Mouse (Mus musculus) heart, postnatal 0 days (tissue): ENCODE results near the gene Cfap57.

Experiments
- CTCF ChIP-seq: IDR thresholded peaks from 2 replicates; pipeline ENCODE4 v1.5.1; 2016; ENCODE audit warnings: antibody characterized with exemption, control low read depth, low read depth
- EP300 ChIP-seq: IDR thresholded peaks from 2 replicates; pipeline ENCODE4 v1.6.1; 2016; ENCODE audit warnings: antibody characterized with exemption, low read depth

DNA sequence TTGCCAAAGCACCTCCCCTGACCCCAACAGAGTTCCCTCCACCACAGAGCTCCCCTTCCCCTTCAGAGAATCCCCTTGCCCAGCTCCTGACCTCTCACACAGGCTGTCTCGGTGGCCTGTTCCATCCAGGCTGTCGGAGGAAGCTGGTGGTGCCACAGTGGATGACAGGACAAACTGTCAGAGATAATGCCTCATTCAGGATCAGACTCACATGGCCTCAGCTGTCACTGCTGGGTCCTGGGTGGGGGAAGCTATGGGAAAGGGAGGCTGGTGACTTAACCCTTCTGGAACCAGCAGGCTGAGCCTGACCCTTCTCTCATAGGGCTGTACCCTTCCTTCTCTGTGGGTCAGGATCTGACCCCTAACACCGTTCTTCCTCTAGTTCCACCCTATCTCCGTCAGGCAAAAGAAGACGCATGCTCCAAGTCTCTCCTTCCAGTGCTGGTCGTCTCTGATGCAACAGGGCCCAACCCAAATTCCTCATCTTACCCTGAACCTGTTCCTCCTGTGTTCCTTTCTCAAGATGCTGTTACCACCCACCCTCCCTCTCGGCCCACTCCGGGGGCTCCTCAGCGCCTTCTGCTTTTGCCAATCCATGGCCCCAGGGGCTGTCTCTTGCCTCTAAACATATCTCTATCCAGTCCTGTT is 77.9 kb downstream of the Cfap57 start:
- TF ChIP-seq CTCF = no peak
- TF ChIP-seq EP300 = no peak
